In the genomic region with DNA sequence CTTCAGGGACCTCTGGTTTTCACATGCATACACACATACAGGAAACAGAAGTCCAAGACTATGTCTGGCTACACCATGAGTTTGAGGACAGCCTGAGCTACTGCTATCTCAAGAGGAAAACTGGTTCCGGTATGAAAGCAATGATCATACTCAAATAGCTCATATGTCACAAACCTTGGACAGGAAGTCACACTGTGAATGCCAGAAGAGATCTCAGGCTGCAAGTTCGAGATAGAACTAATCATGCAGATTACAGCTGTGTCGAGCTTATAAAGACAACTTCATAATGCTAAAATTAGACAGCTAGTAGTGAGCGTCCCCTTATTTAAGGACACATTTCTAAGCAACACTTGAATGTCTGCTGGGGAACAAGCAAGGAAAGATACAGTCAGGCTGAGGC, we compare ENCODE assay signal across 15 mouse cellular contexts. TPM values are rescaled to one million over a fixed set of nuclear protein-coding genes. Genes with fewer than 3 reads are reported as not detected.
DNase-seq lines count a peak whose midpoint lies in the region; ATAC-seq and TF ChIP-seq lines count a peak whose summit lies in the region.
"Had no signal": no experiment of that assay in that cellular context is flagged by ENCODE, and none has a peak within 500 bp of the region (broad histone marks: within the 10 kb centered on the region; RNA-seq: fewer than 3 reads in every experiment).

No protein-coding gene starts in this region.

- H3K9ac ChIP-seq in lung, postnatal 0 days (replicated peaks; ENCODE audit: low read depth), result no peak overlapping the region
- H3K9ac ChIP-seq in heart, postnatal 0 days (replicated peaks; ENCODE audit: low read depth, low read length), result 0 out of 2 replicates have a peak overlapping the region, but pooled peaks have one; percentile 33
- no peak overlapping the region for H3K9ac ChIP-seq in stomach, embryonic 15.5 days
- no peak overlapping the region for H3K9ac ChIP-seq in midbrain, embryonic 16.5 days (ENCODE audit: low read depth, low read length)
- H3K9ac ChIP-seq: limb, embryonic 13.5 days had no signal

- H3K36me3 ChIP-seq in lung, postnatal 0 days (ENCODE audit: insufficient read depth, low read length), result no peaks in the 10 kb centered on the region
- no peaks in the 10 kb centered on the region for H3K36me3 ChIP-seq in heart, postnatal 0 days (replicated peaks; ENCODE audit: control insufficient read depth, insufficient read depth, low read length)
- H3K36me3 ChIP-seq in stomach, embryonic 15.5 days, result no peaks in the 10 kb centered on the region
- no peaks in the 10 kb centered on the region for H3K36me3 ChIP-seq in midbrain, embryonic 16.5 days (ENCODE audit: control insufficient read depth, insufficient read depth, low read length)

- intact Hi-C loops in gastrocnemius, adult 2 months (cut with DNase I), result no loop called here

- 27% methylated on average over 4 of the region's 4 CpGs for WGBS in lung, postnatal 0 days
- 6% methylated on average over 4 of the region's 4 CpGs for WGBS in heart, postnatal 0 days
- WGBS in stomach, embryonic 15.5 days, result 55% methylated on average over 4 of the region's 4 CpGs
- 84% methylated on average over 4 of the region's 4 CpGs for WGBS in midbrain, embryonic 16.5 days

- no peak for TF ChIP-seq CTCF in gastrocnemius, adult 2 months (IDR thresholded peaks at IDR 0.05)
- no peak for TF ChIP-seq CTCF in lung, postnatal 0 days (IDR thresholded peaks at IDR 0.05)
- TF ChIP-seq CTCF in heart, postnatal 0 days (IDR thresholded peaks at IDR 0.05; ENCODE audit: low read depth), result no peak

- no peak overlapping the region for H3K4me2 ChIP-seq in lung, postnatal 0 days (replicated peaks; ENCODE audit: low read depth, low read length)
- peak overlapping the region; percentile 12; the same call in 1 of the 2 replicates for H3K4me2 ChIP-seq in heart, postnatal 0 days (ENCODE audit: low read depth, low read length)
- H3K4me2 ChIP-seq in stomach, embryonic 15.5 days, result no peak overlapping the region
- no peak overlapping the region for H3K4me2 ChIP-seq in midbrain, embryonic 16.5 days (ENCODE audit: low read length)
- H3K4me2 ChIP-seq: limb, embryonic 13.5 days had no signal

- no peaks in the 10 kb centered on the region for H3K9me3 ChIP-seq in lung, postnatal 0 days (ENCODE audit: low read length)
- H3K9me3 ChIP-seq in heart, postnatal 0 days (replicated peaks; ENCODE audit: control insufficient read depth, low read length), result no peaks in the 10 kb centered on the region
- no peaks in the 10 kb centered on the region for H3K9me3 ChIP-seq in stomach, embryonic 15.5 days
- H3K9me3 ChIP-seq in midbrain, embryonic 16.5 days (replicated peaks; ENCODE audit: control insufficient read depth, low read length, poor library complexity, severe bottlenecking), result no peaks in the 10 kb centered on the region
- H3K9me3 ChIP-seq: limb, embryonic 13.5 days had no signal

- no peaks in the 10 kb centered on the region for H3K27me3 ChIP-seq in lung, postnatal 0 days (replicated peaks; ENCODE audit: insufficient read depth, low read length)
- H3K27me3 ChIP-seq in heart, postnatal 0 days (ENCODE audit: control insufficient read depth, insufficient read depth, low read length), result no peaks in the 10 kb centered on the region
- H3K27me3 ChIP-seq in stomach, embryonic 15.5 days (replicated peaks), result no peaks in the 10 kb centered on the region
- H3K27me3 ChIP-seq in midbrain, embryonic 16.5 days (ENCODE audit: control insufficient read depth, insufficient read depth, low read depth, low read length), result no peaks in the 10 kb centered on the region
- H3K27me3 ChIP-seq: limb, embryonic 13.5 days had no signal

- H3K27ac ChIP-seq in gastrocnemius, adult 2 months, result peak overlapping the region; percentile 64
- H3K27ac ChIP-seq in lung, postnatal 0 days (ENCODE audit: low read length), result peak overlapping the region; percentile 59; the same call in 1 of the 2 replicates
- peak overlapping the region; percentile 86 for H3K27ac ChIP-seq in heart, postnatal 0 days (ENCODE audit: low read depth)
- peak overlapping the region; percentile 71 for H3K27ac ChIP-seq in stomach, embryonic 15.5 days
- H3K27ac ChIP-seq in midbrain, embryonic 16.5 days (ENCODE audit: low read length), result no peak overlapping the region
- H3K27ac ChIP-seq: limb, embryonic 13.5 days had no signal

- no peak for DNase-seq in gastrocnemius, adult 2 months
- DNase-seq in gastrocnemius, postnatal 25 days, result no peak
- DNase-seq in lung, postnatal 0 days (ENCODE audit: low spot score), result no peak
- no peak for DNase-seq in lung, postnatal 10 days
- peak; percentile 55 for DNase-seq in heart, postnatal 0 days (ENCODE audit: low spot score)
- DNase-seq in adrenal gland, adult 18-20 months (ENCODE audit: low spot score in 2 of 2), result no peak
- DNase-seq: cerebellum, adult 18-20 months; kidney, postnatal 10 days; thymus, adult 18-20 months had no signal

- no peaks in the 10 kb centered on the region for H3K4me1 ChIP-seq in lung, postnatal 0 days (ENCODE audit: insufficient read depth, low read depth, low read length)
- peaks cover 21% of the 10 kb centered on the region for H3K4me1 ChIP-seq in heart, postnatal 0 days (ENCODE audit: control insufficient read depth, insufficient read depth)
- 0 out of 2 replicates have a peak, but pooled peaks cover 4% of the 10 kb centered on the region for H3K4me1 ChIP-seq in stomach, embryonic 15.5 days
- no peaks in the 10 kb centered on the region for H3K4me1 ChIP-seq in midbrain, embryonic 16.5 days (ENCODE audit: control insufficient read depth, insufficient read depth, low read length)
- H3K4me1 ChIP-seq: limb, embryonic 13.5 days had no signal

- TF ChIP-seq EP300 in lung, postnatal 0 days (IDR thresholded peaks at IDR 0.05), result no peak
- no peak for TF ChIP-seq EP300 in heart, postnatal 0 days (IDR thresholded peaks at IDR 0.05; ENCODE audit: low read depth)

- no peak overlapping the region for H3K4me3 ChIP-seq in gastrocnemius, adult 2 months
- no peak overlapping the region for H3K4me3 ChIP-seq in lung, postnatal 0 days (ENCODE audit: low read depth, low read length)
- no peak overlapping the region for H3K4me3 ChIP-seq in heart, postnatal 0 days (ENCODE audit: low read depth, low read length)
- H3K4me3 ChIP-seq in stomach, embryonic 15.5 days (replicated peaks), result no peak overlapping the region
- H3K4me3 ChIP-seq in midbrain, embryonic 16.5 days (ENCODE audit: low read depth, low read length), result no peak overlapping the region
- H3K4me3 ChIP-seq: limb, embryonic 13.5 days; myocyte had no signal

- ATAC-seq in lung, postnatal 0 days, result 0 out of 2 replicates have a peak, but pooled peaks have one; percentile 5
- ATAC-seq in heart, postnatal 0 days (ENCODE audit: insufficient read depth, low read depth), result peak; percentile 37
- no peak for ATAC-seq in stomach, embryonic 15.5 days (ENCODE audit: insufficient read depth, low FRiP score, low read depth)
- no peak for ATAC-seq in midbrain, embryonic 16.5 days
- ATAC-seq: inflammation-experienced regulatory T-cells, adult 6 months had no signal

RNA-seq across cellular contexts. Expression of a gene that starts 12.1 kb away (rescaled TPM):
- total RNA-seq in gastrocnemius, adult 2 months (2021), result not detected
- 1 to 10 TPM in 1 of 2 experiments, not detected in 1; 2.6 TPM for total RNA-seq in gastrocnemius, postnatal 25 days (2021)
- polyA plus RNA-seq in lung, postnatal 0 days (2015; fragmentation: Nextera tagmentation; extraction: Ambion mirVana), result not detected in 2 replicates
- total RNA-seq in heart, postnatal 0 days (2014; rRNA removed; ENCODE audit: low replicate concordance), result not detected in 2 replicates
- polyA plus RNA-seq in heart, postnatal 0 days (2015; fragmentation: Nextera tagmentation; extraction: Ambion mirVana), result not detected in 2 replicates
- polyA plus RNA-seq in stomach, embryonic 15.5 days (2015; fragmentation: Nextera tagmentation; extraction: Ambion mirVana), result 1.8 TPM in 1 of 2 replicates, not detected in the other
- polyA plus RNA-seq in midbrain, embryonic 16.5 days (2015; fragmentation: Nextera tagmentation; extraction: Ambion mirVana), result not detected in 2 replicates
- 1 to 10 TPM in 1 of 2 experiments, not detected in 1; 1.2 TPM for total RNA-seq in adrenal gland, adult 18-20 months (2021)
- total RNA-seq: hematopoietic stem cell, adult 5-6 weeks had no signal
- polyA plus RNA-seq: inflammation-experienced regulatory T-cells, adult 6 months; limb, embryonic 13.5 days; myocyte had no signal

RNA-seq across cellular contexts. Expression of a gene that starts 44.8 kb away (rescaled TPM):
- total RNA-seq in gastrocnemius, adult 2 months (2021), result 10 to 100 TPM in 1 of 2 experiments, 1 to 10 TPM in 1; 5.8 to 12.0 TPM
- 10 to 100 TPM in 1 of 2 experiments, 1 to 10 TPM in 1; 9.4 to 14.8 TPM for total RNA-seq in gastrocnemius, postnatal 25 days (2021)
- polyA plus RNA-seq in lung, postnatal 0 days (2015; fragmentation: Nextera tagmentation; extraction: Ambion mirVana), result 71.9 and 77.3 TPM in 2 replicates
- 16.3 and 21.0 TPM in 2 replicates for total RNA-seq in heart, postnatal 0 days (2014; rRNA removed; ENCODE audit: low replicate concordance)
- 24.6 and 27.1 TPM in 2 replicates for polyA plus RNA-seq in heart, postnatal 0 days (2015; fragmentation: Nextera tagmentation; extraction: Ambion mirVana)
- 152 and 165 TPM in 2 replicates for polyA plus RNA-seq in stomach, embryonic 15.5 days (2015; fragmentation: Nextera tagmentation; extraction: Ambion mirVana)
- 44.2 and 46.0 TPM in 2 replicates for polyA plus RNA-seq in midbrain, embryonic 16.5 days (2015; fragmentation: Nextera tagmentation; extraction: Ambion mirVana)
- total RNA-seq in adrenal gland, adult 18-20 months (2021), result 100 to 1,000 TPM in 1 of 2 experiments, 10 to 100 TPM in 1; 64.0 to 114 TPM

RNA-seq across cellular contexts. Expression of a gene that starts 56.5 kb away (rescaled TPM):
- total RNA-seq in gastrocnemius, adult 2 months (2021), result 10 to 100 TPM; 39.2 to 41.7 TPM
- 10 to 100 TPM; 33.5 to 34.6 TPM for total RNA-seq in gastrocnemius, postnatal 25 days (2021)
- 249 and 251 TPM in 2 replicates for polyA plus RNA-seq in lung, postnatal 0 days (2015; fragmentation: Nextera tagmentation; extraction: Ambion mirVana)
- total RNA-seq in heart, postnatal 0 days (2014; rRNA removed; ENCODE audit: low replicate concordance), result 122 and 156 TPM in 2 replicates
- 190 and 200 TPM in 2 replicates for polyA plus RNA-seq in heart, postnatal 0 days (2015; fragmentation: Nextera tagmentation; extraction: Ambion mirVana)
- 161 and 177 TPM in 2 replicates for polyA plus RNA-seq in stomach, embryonic 15.5 days (2015; fragmentation: Nextera tagmentation; extraction: Ambion mirVana)
- 213 and 227 TPM in 2 replicates for polyA plus RNA-seq in midbrain, embryonic 16.5 days (2015; fragmentation: Nextera tagmentation; extraction: Ambion mirVana)
- 100 to 1,000 TPM; 166 to 180 TPM for total RNA-seq in adrenal gland, adult 18-20 months (2021)

RNA-seq across cellular contexts. Expression of a gene that starts 56.5 kb away (rescaled TPM):
- 10 to 100 TPM; 62.1 to 65.9 TPM for total RNA-seq in gastrocnemius, adult 2 months (2021)
- total RNA-seq in gastrocnemius, postnatal 25 days (2021), result 10 to 100 TPM; 59.0 to 60.3 TPM
- polyA plus RNA-seq in lung, postnatal 0 days (2015; fragmentation: Nextera tagmentation; extraction: Ambion mirVana), result 99.8 and 102 TPM in 2 replicates
- 19.5 and 21.2 TPM in 2 replicates for total RNA-seq in heart, postnatal 0 days (2014; rRNA removed; ENCODE audit: low replicate concordance)
- 125 and 132 TPM in 2 replicates for polyA plus RNA-seq in heart, postnatal 0 days (2015; fragmentation: Nextera tagmentation; extraction: Ambion mirVana)
- 174 and 176 TPM in 2 replicates for polyA plus RNA-seq in stomach, embryonic 15.5 days (2015; fragmentation: Nextera tagmentation; extraction: Ambion mirVana)
- polyA plus RNA-seq in midbrain, embryonic 16.5 days (2015; fragmentation: Nextera tagmentation; extraction: Ambion mirVana), result 186 and 206 TPM in 2 replicates
- 100 to 1,000 TPM in 1 of 2 experiments, 10 to 100 TPM in 1; 92.4 to 105 TPM for total RNA-seq in adrenal gland, adult 18-20 months (2021)

Comparison
In these comparisons a context has a peak if more than half of its experiments do, and no peak if none do; other contexts are left out.
1. ATAC-seq: peak in lung, postnatal 0 days (single experiment) and heart, postnatal 0 days (single experiment); none in stomach, embryonic 15.5 days (single experiment) and midbrain, embryonic 16.5 days (single experiment).